Mouse (Mus musculus) spleen, adult 18-20 months (tissue): ENCODE results near the gene Wdr25.
"Not testable (repeated sequence)": the region's sequence is repeated elsewhere in the genome, so short reads cannot be mapped to it uniquely, and the experiment has no call there.

Experiments
- DNase-seq, 2 experiments: peaks; one replicate each; pipeline ENCODE4 v3.0.0; 2022; ENCODE audit warnings: mixed read lengths in 2 of 2

Gene Wdr25

GRCm38 (mm10) chr12:108892989-108893714, at the start of gene Wdr25:
Gene Wdr25 (plus strand): TSS chr12:108893631.
- no peak for DNase-seq

DNA sequence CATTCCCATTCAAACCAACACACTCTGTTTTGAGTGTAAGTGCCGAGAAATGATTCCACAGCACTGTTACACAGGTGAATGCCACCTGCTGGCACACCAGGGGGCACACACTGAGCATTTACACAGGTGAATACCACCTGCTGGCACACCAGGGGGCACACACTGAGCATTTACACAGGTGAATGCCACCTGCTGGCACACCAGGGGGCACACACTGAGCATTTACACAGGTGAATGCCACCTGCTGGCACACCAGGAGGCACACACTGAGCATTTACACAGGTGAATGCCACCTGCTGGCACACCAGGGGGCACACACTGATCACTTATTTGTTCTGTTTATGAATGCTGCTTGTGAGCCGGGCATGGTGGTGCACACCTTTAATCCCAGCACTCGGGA, 45.4 kb upstream of the Wdr25 start:
- DNase-seq, result not testable (repeated sequence)

DNA sequence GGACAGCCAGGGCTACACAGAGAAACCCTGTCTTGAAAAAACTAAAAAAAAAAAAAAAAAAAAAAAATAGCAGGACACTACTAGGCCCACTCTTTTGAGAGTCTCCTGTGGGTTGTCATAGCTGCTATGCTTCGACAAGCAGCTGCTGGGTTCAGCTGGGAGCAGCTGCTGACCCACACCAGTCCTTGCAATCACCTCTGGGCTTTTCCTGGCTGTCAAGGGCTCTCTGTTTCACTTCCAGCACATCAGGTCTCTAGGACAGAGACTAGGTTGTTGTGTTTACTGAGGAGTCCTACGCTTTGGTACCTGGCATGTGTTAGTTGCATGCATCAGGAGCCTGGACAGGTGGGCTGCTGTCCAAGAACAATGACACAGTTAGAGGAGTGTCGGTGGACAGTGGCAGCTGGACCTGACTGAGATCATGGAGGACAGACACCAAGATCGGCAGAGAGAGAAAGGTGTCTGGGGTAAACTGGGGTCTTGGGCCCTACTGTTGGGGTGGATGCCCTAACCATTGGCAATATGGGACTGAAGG, 43.9 kb upstream of the Wdr25 start:
- DNase-seq, result no peak

DNA sequence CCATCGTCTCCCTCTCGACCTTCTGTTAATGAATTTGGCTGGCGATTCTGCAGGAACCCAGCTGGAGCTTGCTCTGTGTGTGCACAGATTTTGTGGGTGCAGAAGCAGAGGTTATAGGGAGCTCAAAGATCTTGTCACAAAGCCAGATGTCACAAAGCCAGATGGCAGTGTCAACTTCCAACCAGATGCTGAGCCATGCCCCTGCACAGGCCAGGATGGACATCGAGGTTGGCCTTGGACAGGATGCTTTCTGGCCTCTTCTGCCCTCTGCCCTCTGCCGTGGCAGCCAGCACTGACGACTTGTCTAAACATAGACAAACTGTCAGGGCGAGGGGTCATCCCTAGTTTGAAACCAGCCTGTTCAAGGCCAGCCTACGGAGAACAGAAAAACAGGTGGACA, 43.3 kb upstream of the Wdr25 start:
- no peak for DNase-seq

DNA sequence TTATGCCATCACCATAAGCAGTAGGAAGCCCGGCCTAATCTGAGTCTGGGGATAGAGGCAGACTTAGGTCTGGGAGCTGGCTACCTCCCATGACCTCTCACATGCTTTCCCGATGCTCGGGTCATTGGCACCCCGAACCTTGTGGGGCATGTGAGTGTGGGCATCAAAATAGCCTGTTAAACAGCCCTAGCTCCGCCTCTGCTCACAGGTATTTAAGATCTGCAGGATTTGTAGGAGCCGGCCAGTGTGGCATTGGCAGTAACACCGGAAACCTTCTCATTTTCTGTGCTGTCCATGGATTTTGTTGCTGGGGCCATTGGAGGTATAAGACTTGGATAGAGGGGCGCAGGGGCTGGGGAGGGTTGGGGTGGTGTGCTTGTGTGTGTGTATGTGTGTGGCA, 42.5 kb upstream of the Wdr25 start:
- no peak for DNase-seq

DNA sequence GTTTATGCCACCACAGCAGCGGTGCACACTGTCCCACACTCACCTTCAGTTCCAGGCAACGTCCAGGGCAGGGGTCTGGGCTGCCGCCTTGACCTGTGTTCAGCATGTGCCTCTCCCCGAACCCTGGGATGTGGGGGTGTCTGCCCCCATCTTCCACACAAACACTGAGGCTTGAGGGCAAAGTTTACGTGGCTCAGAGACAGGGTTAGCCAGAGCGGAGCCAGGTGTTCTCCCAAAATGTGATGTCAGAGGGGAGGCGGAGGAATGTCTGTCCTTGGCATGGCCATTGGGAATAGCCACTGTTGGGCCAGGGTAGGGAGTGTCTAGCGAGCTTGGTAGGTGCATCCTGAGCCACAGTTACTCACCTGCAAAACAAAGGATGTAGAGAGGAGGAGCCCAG, 40.6 kb upstream of the Wdr25 start:
- DNase-seq, result no peak

- no peak for DNase-seq
Measured at GRCm38 (mm10) chr12:108855081-108855480, 38.4 kb upstream of the Wdr25 start.

DNA sequence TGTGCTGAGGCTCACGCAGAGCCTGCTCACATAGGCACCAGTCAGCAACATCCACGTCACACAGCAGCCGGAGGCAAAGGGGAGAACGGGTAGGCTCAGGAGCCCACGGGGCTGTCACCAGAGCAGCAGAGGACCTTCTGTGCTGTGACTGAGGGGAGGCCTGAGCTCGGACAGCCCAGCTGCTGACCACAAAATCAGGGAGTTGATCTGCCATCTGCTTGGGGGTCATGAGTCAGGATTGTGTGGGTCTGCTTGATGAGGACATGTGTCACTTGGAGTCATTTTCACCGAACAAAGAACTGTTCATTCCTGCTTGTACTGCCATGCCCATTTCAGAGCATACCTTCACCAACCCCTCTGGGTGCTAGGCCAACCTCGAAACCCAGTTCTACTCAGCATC, 37.2 kb upstream of the Wdr25 start:
- no peak for DNase-seq

DNA sequence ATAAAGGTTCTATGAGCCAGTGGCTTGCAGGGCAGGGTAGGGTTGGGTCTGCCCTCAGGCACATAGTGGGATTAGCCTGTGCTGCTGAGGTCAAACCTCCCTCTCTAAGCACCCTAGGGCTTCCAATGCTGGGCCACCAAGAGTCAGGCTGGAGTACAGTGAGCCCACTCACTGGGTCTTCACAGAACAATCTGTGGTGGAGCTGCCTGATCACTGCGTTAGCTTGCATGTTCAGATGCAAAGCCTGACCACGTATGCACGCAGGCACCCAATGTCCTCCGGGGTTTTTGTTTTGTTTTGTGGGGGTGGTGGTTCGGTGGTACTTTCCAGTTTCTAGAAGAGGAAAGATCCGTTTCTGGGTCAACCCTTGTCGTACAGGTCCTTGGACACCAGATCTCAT, 36.3 kb upstream of the Wdr25 start:
- no peak for DNase-seq

- no peak for DNase-seq
Measured at GRCm38 (mm10) chr12:108857589-108858184, 35.7 kb upstream of the Wdr25 start.

DNA sequence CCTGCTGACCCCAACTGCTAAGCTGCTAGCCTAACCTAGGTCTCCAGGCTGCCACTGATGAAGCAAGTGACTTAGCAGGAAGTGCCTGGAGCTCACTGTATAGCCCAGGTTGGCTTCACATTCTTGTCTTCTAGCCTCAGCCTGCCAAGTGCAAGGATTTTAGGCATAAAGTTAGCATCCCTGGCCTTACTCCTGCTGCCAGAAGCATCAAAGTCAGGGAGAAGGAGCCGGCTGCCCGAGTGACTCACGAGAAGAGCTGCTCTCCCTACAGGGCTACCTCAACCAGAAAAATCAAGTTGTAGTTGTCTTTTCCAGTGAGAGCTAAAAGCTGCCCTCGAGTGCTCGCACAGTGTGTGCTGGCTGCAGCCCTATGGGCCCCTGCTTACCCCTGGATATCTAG, 34.9 kb upstream of the Wdr25 start:
- DNase-seq, result no peak

GRCm38 (mm10) chr12:108865007-108865494, 28.4 kb upstream of the Wdr25 start:
- no peak for DNase-seq

GRCm38 (mm10) chr12:108869575-108869974, 23.9 kb upstream of the Wdr25 start:
- DNase-seq, result no peak

- no peak for DNase-seq
Measured at GRCm38 (mm10) chr12:108873122-108873521, 20.3 kb upstream of the Wdr25 start.

GRCm38 (mm10) chr12:108879138-108879537, 14.3 kb upstream of the Wdr25 start:
- DNase-seq, result no peak

GRCm38 (mm10) chr12:108880606-108881005, 12.8 kb upstream of the Wdr25 start:
- no peak for DNase-seq

- no peak for DNase-seq
Measured at GRCm38 (mm10) chr12:108881192-108881591, 12.2 kb upstream of the Wdr25 start.

DNA sequence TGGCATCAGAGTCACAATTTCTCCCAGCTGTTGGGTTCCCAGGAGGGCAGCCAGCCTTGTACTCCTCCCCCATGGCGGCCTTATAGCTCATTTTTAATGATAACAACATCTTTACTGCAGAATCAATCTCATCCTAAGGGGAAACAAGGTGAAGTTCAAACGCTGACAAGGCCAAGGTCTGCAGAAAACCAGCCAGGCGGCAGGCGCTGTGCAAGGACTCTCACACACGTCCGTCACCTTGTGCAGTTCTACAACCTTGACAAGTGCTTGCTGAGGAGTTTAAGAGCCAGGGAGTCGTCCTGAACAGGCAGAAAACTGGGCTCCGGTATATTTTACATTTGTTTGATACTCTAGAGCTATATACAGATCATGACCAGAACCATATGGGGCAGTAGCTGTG, 10.7 kb upstream of the Wdr25 start:
- DNase-seq, result no peak

- DNase-seq, result no peak
Measured at GRCm38 (mm10) chr12:108885906-108886305, 7.5 kb upstream of the Wdr25 start.

GRCm38 (mm10) chr12:108887077-108887476, 6.4 kb upstream of the Wdr25 start:
- DNase-seq, result no peak

GRCm38 (mm10) chr12:108888632-108889031, 4.8 kb upstream of the Wdr25 start:
- DNase-seq, result no peak

- peak; percentile 86 to 87 for DNase-seq
Measured at GRCm38 (mm10) chr12:108893715-108894431, 442 bp downstream of the Wdr25 start, which contains the start of gene Wars. Gene Wars (minus strand): TSS chr12:108894174.

GRCm38 (mm10) chr12:108894432-108894816, 993 bp downstream of the Wdr25 start:
- no peak for DNase-seq

DNA sequence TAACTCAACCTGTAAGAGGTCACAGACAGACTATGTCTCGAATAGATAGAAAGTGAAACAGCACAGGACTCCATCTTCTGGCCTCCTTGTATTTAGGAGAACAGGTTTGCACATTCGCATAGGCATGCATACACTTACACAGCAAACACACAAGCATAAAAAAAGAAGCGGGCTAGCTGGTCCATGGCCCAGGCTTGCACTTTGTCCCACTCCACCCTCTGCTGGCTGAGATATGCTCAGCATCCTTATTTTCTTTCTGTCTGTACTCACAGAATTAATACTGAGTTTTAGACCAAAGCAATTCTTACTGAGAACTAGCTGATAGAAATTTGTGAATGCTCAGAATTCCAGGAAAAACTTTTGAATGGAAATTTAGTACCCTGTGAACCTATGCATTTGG, 2.6 kb downstream of the Wdr25 start:
- peak in 1 of 2 experiments; percentile 16 for DNase-seq
